Mouse (Mus musculus) neural tube, embryonic 14.5 days (tissue): Measurements from ENCODE around the gene Gm21833. TPM values are rescaled to one million over a fixed set of nuclear protein-coding genes. Genes with fewer than 3 reads are reported as not detected.
"Not testable (repeated sequence)": the region's sequence is repeated elsewhere in the genome, so short reads cannot be mapped to it uniquely, and the experiment has no call there.

Experiments used
- ATAC-seq: fragments of 200-750 bp; cut with Nextera tagmentation; 2 replicates; pipeline ENCODE4 v1.8.0; 2017; ENCODE audit warnings: low read depth, mild to moderate bottlenecking, moderate TSS enrichment, moderate library complexity
- H3K27ac ChIP-seq: fragments of 300-500 bp; sonication (generic); 2 replicates; pipeline ENCODE4 v1.5.1; 2014; ENCODE audit warnings: low read depth, mild to moderate bottlenecking, control low read depth, low read length, moderate library complexity, mixed read lengths
- H3K27me3 ChIP-seq: fragments of 300-500 bp; sonication (generic); 2 replicates; pipeline ENCODE4 v1.6.1; 2014; ENCODE audit warnings: low read length; ENCODE audit not compliant: control insufficient read depth, insufficient read depth
- H3K36me3 ChIP-seq: fragments of 300-500 bp; sonication (generic); 2 replicates; pipeline ENCODE4 v1.6.1; 2014; ENCODE audit warnings: low read length, mixed read lengths; ENCODE audit not compliant: control insufficient read depth, insufficient read depth
- H3K4me1 ChIP-seq: fragments of 300-500 bp; sonication (generic); 2 replicates; pipeline ENCODE4 v1.6.1; 2014; ENCODE audit warnings: low read length; ENCODE audit not compliant: control insufficient read depth, insufficient read depth
- H3K4me2 ChIP-seq: fragments of 300-500 bp; sonication (generic); 2 replicates; pipeline ENCODE4 v1.6.1; 2014; ENCODE audit warnings: mild to moderate bottlenecking, low read depth, low read length, control low read depth
- H3K4me3 ChIP-seq: fragments of 300-500 bp; sonication (generic); 2 replicates; pipeline ENCODE4 v1.5.1; 2014; ENCODE audit warnings: low read depth, low read length, control low read depth, mixed read lengths
- H3K9ac ChIP-seq: fragments of 300-500 bp; sonication (generic); replicated peaks from 2 replicates; pipeline ENCODE4 v1.6.1; 2014; ENCODE audit warnings: low read depth, mild to moderate bottlenecking, control low read depth, low read length, mixed read lengths
- H3K9me3 ChIP-seq: fragments of 300-500 bp; sonication (generic); 2 replicates; pipeline ENCODE4 v1.6.1; 2016; ENCODE audit warnings: low read length; ENCODE audit not compliant: control insufficient read depth
- WGBS: fragments of 180-500 bp; shearing (Covaris S2); extraction: QIAGEN DNeasy Blood & Tissue Kit; methylation state at CpG from one replicate; pipeline ENCODE4 v1.1.7; 2014; 5-methylcytosine and 5-hydroxymethylcytosine counted together
- polyA plus RNA-seq: library from polyadenylated mRNA; unstranded; fragments of >200 nt; fragmentation: Nextera tagmentation; extraction: Ambion mirVana; gene quantifications from 2 replicates; pipeline ENCODE4 v1.2.1, GENCODE M21; 2014

Gene Gm21833
- not detected in 2 replicates for polyA plus RNA-seq

- H3K9me3 ChIP-seq, H3K36me3 ChIP-seq, H3K4me3 ChIP-seq, H3K9ac ChIP-seq, H3K4me2 ChIP-seq, ATAC-seq, H3K4me1 ChIP-seq, H3K27ac ChIP-seq, H3K27me3 ChIP-seq: not testable (repeated sequence)
- 87% methylated on average over 2 of the region's 2 CpGs for WGBS
These were observed at the start of gene Gm21833 for GRCm38 (mm10) chr16:82828082-82828481. TSS of gene Gm21833 (plus strand) at chr16:82828382.

GRCm38 (mm10) chr16:82789521-82789920 is 38.7 kb upstream of the Gm21833 start:
- Histone ChIP-seq H3K9ac (no peak overlapping the region), H3K27me3 (no peaks in the 10 kb centered on the region), H3K4me1 (no peaks in the 10 kb centered on the region), H3K36me3 (no peaks in the 10 kb centered on the region), H3K27ac (no peak overlapping the region), H3K9me3 (no peaks in the 10 kb centered on the region), H3K4me2 (no peak overlapping the region), H3K4me3 (no peak overlapping the region)
- no peak for ATAC-seq

- Histone ChIP-seq H3K9me3 (0 out of 2 replicates have a peak, but pooled peaks cover 2% of the 10 kb centered on the region), H3K27ac (no peak overlapping the region), H3K4me3 (no peak overlapping the region), H3K4me2 (no peak overlapping the region), H3K4me1 (no peaks in the 10 kb centered on the region), H3K36me3 (no peaks in the 10 kb centered on the region), H3K27me3 (no peaks in the 10 kb centered on the region), H3K9ac (no peak overlapping the region)
- ATAC-seq, result no peak
- 89% methylated on average over 4 of the region's 4 CpGs for WGBS
These were observed 31.7 kb upstream of the Gm21833 start for GRCm38 (mm10) chr16:82796489-82796888.

GRCm38 (mm10) chr16:82815255-82815654 is 12.9 kb upstream of the Gm21833 start:
- no peaks in the 10 kb centered on the region for H3K4me1 ChIP-seq
- no peak overlapping the region for H3K27ac ChIP-seq
- no peaks in the 10 kb centered on the region for H3K27me3 ChIP-seq
- no peak overlapping the region for H3K4me3 ChIP-seq
- H3K36me3 ChIP-seq, result no peaks in the 10 kb centered on the region
- no peaks in the 10 kb centered on the region for H3K9me3 ChIP-seq
- no peak overlapping the region for H3K9ac ChIP-seq
- ATAC-seq, result no peak
- H3K4me2 ChIP-seq, result no peak overlapping the region

- no peak for ATAC-seq
- Histone ChIP-seq H3K4me2 (no peak overlapping the region), H3K27ac (no peak overlapping the region), H3K9ac (no peak overlapping the region), H3K36me3 (no peaks in the 10 kb centered on the region), H3K4me3 (no peak overlapping the region), H3K4me1 (no peaks in the 10 kb centered on the region), H3K27me3 (no peaks in the 10 kb centered on the region), H3K9me3 (no peaks in the 10 kb centered on the region)
- 61% methylated on average over 2 of the region's 2 CpGs for WGBS
These were observed 11.6 kb upstream of the Gm21833 start for GRCm38 (mm10) chr16:82816615-82817014.

GRCm38 (mm10) chr16:82855752-82856151 is 27.6 kb downstream of the Gm21833 start:
- no peak overlapping the region for H3K4me2 ChIP-seq
- 82% methylated on average over 2 of the region's 2 CpGs for WGBS
- no peaks in the 10 kb centered on the region for H3K36me3 ChIP-seq
- no peaks in the 10 kb centered on the region for H3K27me3 ChIP-seq
- no peak for ATAC-seq
- H3K9ac ChIP-seq, result no peak overlapping the region
- H3K9me3 ChIP-seq, result no peaks in the 10 kb centered on the region
- no peak overlapping the region for H3K27ac ChIP-seq
- no peaks in the 10 kb centered on the region for H3K4me1 ChIP-seq
- no peak overlapping the region for H3K4me3 ChIP-seq

GRCm38 (mm10) chr16:82864590-82864989 is 36.4 kb downstream of the Gm21833 start:
- H3K9ac ChIP-seq, result no peak overlapping the region
- no peak overlapping the region for H3K4me3 ChIP-seq
- H3K4me2 ChIP-seq, result no peak overlapping the region
- no peaks in the 10 kb centered on the region for H3K4me1 ChIP-seq
- H3K27me3 ChIP-seq, result no peaks in the 10 kb centered on the region
- WGBS, result 51% methylated on average over 7 of the region's 7 CpGs
- no peaks in the 10 kb centered on the region for H3K9me3 ChIP-seq
- no peak overlapping the region for H3K27ac ChIP-seq
- ATAC-seq, result peak; percentile 87
- H3K36me3 ChIP-seq, result no peaks in the 10 kb centered on the region
